Mouse (Mus musculus): ENCODE data around the gene Sh3bp2.

GRCm38 (mm10) chr5:34574721-34575120 lies 49.1 kb downstream of the Sh3bp2 start:
- no peak for TF ChIP-seq CTCF (IDR thresholded peaks at IDR 0.05 in 2 of 3, conservative IDR thresholded peaks at IDR 0.05 in 1 of 3; ENCODE audit: control insufficient read depth in 1 of 3, insufficient read depth in 1 of 3, low read depth in 2 of 3, low read length in 3 of 3, poor library complexity in 1 of 3, severe bottlenecking in 1 of 3)
- peak; percentile 59 to 66; a peak in 3 of 4 replicates for TF ChIP-seq EP300 (IDR thresholded peaks at IDR 0.05; ENCODE audit: low read depth in 1 of 2, low read length in 2 of 2)
- no peak for TF ChIP-seq GABPA (IDR thresholded peaks at IDR 0.05; ENCODE audit: low read depth, low read length)

Data from MEL (cell line).